Mouse (Mus musculus) pancreas, adult 10 weeks (tissue): ENCODE measurements around the gene Cdh8. TPM values are rescaled to one million over a fixed set of nuclear protein-coding genes. Genes with fewer than 3 reads are reported as not detected.

ENCODE experiments used
- polyA plus RNA-seq: library from polyadenylated mRNA; stranded (reverse); fragments of 350-450 nt; fragmentation: Illumina TruSeq; extraction: RNeasy Lipid Tissue Mini Kit (QIAGEN cat#74804); gene quantifications from one replicate; pipeline ENCODE4 v1.2.3, GENCODE M21; 2015; ENCODE audit warnings: low read depth, low replicate concordance; ENCODE audit not compliant: insufficient read depth

Gene Cdh8
- polyA plus RNA-seq, result 1.0 TPM

GRCm38 (mm10) chr8:99415966-99416781, at the start of gene Cdh8:
Cdh8 (minus strand) TSS chr8:99416471.

